Mouse (Mus musculus): Measurements from ENCODE around the gene Fmnl3. TPM values are rescaled to one million over a fixed set of nuclear protein-coding genes. Genes with fewer than 3 reads are reported as not detected.

Gene Fmnl3
- polyA plus RNA-seq, 1 experiment from 2014 or later, result 14.1 TPM

DNA sequence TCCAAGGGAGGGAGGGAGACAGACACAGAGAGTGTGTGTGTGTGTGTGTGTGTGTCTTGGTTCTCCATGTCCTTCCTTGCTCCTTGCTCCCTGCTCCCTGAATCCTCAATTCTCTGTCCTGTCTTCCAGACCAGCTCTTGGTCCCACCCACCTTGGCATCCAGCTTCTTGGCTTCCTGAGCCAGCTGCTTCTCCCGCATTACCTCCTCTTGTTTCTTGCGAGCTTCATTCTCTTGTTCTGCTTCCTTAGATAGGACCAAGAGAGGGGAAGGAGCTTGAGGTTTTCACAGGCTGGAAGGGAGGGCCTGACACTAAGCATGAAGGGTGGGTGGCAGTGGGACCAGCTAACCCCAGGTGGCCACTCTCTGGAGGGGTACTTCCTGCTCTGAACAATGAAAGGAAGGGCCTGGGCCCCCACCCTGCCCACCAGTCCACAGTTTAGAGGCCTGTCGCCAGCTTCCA is 50.8 kb downstream of the Fmnl3 start:
- Histone ChIP-seq H3K27ac (no peak overlapping the region), H3K36me3 (replicated peaks) (peaks cover 93% of the 10 kb centered on the region), H3K4me1 (no peaks in the 10 kb centered on the region), H3K4me2 (no peak overlapping the region), H3K9me3 (no peaks in the 10 kb centered on the region), H3K27me3 (no peaks in the 10 kb centered on the region), H3K4me3 (replicated peaks) (no peak overlapping the region), H3K9ac (no peak overlapping the region)
- WGBS, result 74% methylated on average over 3 of the region's 3 CpGs
- ATAC-seq (ENCODE audit: low FRiP score), result no peak

DNA sequence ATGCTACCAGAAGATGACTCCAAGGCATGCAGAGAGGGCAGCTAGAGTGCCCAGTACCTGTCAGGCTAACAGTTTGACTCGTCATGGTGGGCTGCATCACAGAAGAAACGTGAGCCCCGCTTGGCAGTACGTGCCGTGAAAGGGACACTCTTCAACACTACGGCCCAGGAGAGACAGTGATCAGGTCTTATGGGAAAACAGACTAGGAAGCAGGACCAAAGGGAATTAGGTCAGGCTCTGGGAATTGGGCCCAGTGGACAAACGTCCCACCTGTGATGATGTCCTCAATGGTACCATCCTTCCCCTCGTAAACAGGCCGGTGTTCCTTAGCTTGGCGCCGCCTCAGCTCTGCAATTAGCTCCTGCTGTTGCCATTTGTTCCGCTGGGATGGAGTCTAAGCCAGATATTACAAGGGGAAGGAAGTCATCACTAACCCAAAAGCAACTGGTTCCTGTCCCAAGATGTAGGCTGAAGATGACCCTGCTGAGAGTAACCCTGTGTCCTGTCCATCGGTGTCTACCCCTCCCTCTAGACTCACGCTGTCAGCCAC is 51.3 kb downstream of the Fmnl3 start:
- H3K36me3 ChIP-seq (replicated peaks), result peaks cover 96% of the 10 kb centered on the region
- no peak for ATAC-seq (ENCODE audit: low FRiP score)
- no peak overlapping the region for H3K27ac ChIP-seq
- H3K4me2 ChIP-seq, result no peak overlapping the region
- H3K4me3 ChIP-seq (replicated peaks), result no peak overlapping the region
- H3K9ac ChIP-seq, result no peak overlapping the region
- 92% methylated on average over 14 of the region's 14 CpGs for WGBS
- H3K4me1 ChIP-seq, result no peaks in the 10 kb centered on the region
- no peaks in the 10 kb centered on the region for H3K27me3 ChIP-seq
- no peaks in the 10 kb centered on the region for H3K9me3 ChIP-seq

DNA sequence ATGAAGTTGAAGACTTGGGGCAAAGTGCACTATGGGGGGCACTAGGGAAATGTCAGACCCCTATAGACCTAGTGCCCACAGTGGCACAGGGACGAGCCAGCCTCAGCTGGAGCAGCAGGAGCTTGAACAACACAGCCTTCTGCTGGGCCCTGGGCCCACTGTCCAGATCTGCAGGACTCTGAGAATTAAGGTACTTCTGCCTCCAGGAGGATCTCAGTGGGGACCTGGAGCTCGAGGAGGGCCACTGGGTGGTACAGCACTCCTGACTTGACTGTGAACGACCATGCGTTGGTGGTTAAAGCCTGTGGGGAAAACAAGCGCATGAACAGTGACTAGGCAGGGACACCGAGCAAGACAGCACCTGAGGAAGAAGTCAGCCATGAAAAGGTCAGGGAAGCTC is 52.2 kb downstream of the Fmnl3 start:
- WGBS, result 88% methylated on average over 6 of the region's 6 CpGs
- peak overlapping the region; percentile 42; the same call in 1 of the 2 replicates for H3K27ac ChIP-seq
- no peak for ATAC-seq (ENCODE audit: low FRiP score)
- H3K36me3 ChIP-seq (replicated peaks), result peaks cover 96% of the 10 kb centered on the region
- H3K9ac ChIP-seq, result no peak overlapping the region
- H3K4me3 ChIP-seq (replicated peaks), result no peak overlapping the region
- no peaks in the 10 kb centered on the region for H3K4me1 ChIP-seq
- no peaks in the 10 kb centered on the region for H3K9me3 ChIP-seq
- no peaks in the 10 kb centered on the region for H3K27me3 ChIP-seq
- no peak overlapping the region for H3K4me2 ChIP-seq

DNA sequence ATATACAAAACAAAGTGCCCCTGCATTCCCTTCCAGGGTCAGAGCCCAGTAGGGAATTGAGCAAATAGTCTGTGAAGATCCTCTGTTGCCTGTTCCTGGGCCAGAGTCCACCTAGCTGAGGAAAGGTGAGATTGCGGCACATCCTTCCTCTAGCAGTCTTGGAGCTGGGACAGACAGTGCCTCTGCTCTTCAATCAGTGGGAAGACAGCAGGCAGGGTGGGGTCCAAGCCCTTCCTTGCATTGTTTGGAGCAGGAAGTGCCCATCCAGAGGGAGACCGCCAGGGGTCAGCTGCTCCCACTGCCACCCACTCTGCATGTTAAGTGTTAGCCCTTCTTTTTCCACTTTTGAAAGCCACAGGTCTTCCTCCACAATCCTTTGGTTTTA is 53.0 kb downstream of the Fmnl3 start:
- Histone ChIP-seq H3K4me3 (replicated peaks) (no peak overlapping the region), H3K4me1 (no peaks in the 10 kb centered on the region), H3K36me3 (replicated peaks) (peaks cover 95% of the 10 kb centered on the region), H3K9ac (no peak overlapping the region), H3K4me2 (no peak overlapping the region), H3K27ac (peak overlapping the region; percentile 42; the same call in 1 of the 2 replicates), H3K27me3 (no peaks in the 10 kb centered on the region), H3K9me3 (no peaks in the 10 kb centered on the region)
- 87% methylated on average over 2 of the region's 2 CpGs for WGBS
- ATAC-seq (ENCODE audit: low FRiP score), result no peak

DNA sequence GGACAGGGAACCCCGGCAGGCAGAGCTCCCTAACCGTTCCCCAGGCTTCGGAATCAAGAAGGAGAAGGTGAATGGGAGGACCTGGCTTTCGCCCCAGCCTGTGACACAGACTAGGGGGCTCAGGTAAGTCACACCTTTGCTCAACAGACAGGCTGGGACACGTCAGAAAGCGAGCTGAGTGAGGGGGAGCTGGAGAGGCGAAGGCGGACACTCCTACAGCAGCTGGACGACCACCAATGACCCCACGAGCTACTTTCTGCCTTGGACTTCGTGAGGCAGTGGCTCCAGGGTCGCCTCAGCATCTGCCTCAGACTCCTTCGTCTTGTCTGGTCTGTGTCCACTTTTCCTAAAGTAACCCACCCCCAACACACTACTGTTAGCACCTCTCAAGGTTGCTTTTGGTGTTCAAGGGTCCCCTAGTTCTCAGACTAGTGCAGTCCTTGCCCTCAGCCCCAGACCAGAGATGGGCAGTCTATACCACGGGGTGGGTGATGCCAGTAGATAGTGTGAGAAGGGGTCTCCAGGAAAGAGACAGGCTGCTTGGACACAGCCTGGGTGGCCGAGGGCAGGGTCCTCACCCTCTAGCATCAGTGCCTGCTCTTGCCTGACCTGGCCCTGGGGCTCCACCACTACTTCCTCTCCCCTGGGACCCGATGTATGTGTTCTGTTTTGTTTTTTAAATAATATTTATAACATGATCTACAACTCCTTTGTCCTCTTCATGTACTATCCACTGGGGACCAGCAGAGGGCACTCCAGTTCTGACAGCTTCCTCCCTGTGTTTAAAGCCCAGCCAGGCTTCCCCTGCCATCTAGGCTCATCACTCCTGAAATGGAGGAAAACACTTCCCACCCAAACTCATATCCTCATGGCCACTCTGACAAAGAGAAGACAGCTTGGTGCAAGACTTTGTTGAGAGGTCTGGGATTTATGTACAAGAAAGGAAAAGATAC is 53.7 kb downstream of the Fmnl3 start:
- Histone ChIP-seq H3K4me1 (no peaks in the 10 kb centered on the region), H3K27ac (peak overlapping the region; percentile 79), H3K4me2 (no peak overlapping the region), H3K9ac (0 out of 2 replicates have a peak overlapping the region, but pooled peaks have one; percentile 13), H3K9me3 (no peaks in the 10 kb centered on the region), H3K36me3 (replicated peaks) (peaks cover 94% of the 10 kb centered on the region), H3K27me3 (no peaks in the 10 kb centered on the region), H3K4me3 (replicated peaks) (no peak overlapping the region)
- 85% methylated on average over 16 of the region's 16 CpGs for WGBS
- ATAC-seq (ENCODE audit: low FRiP score), result peak; percentile 37

DNA sequence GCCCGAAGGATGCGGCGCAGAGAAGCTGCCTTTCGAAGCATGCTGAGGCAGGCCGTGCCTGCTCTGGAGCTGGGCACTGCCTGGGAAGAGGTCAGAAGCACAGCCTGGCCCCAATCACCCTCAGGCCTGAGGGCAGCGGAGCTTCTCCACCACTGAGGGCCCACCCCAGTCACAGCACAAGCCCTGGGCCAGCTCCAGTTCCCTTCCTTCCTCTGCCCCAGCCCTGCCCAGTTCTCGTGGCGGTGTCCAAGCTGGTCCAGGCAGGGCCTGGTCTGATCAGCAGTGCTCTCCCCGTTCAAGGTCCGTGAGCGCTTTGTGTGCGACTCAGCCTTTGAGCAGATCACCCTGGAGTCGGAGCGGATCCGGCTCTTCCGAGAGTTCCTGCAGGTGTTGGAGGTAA is 55.4 kb downstream of the Fmnl3 start:
- Histone ChIP-seq H3K27ac (no peak overlapping the region), H3K4me2 (no peak overlapping the region), H3K4me1 (no peaks in the 10 kb centered on the region), H3K36me3 (replicated peaks) (peaks cover 96% of the 10 kb centered on the region), H3K4me3 (replicated peaks) (no peak overlapping the region), H3K9me3 (no peaks in the 10 kb centered on the region), H3K27me3 (no peaks in the 10 kb centered on the region), H3K9ac (no peak overlapping the region)
- 93% methylated on average over 16 of the region's 16 CpGs for WGBS
- no peak for ATAC-seq (ENCODE audit: low FRiP score)

DNA sequence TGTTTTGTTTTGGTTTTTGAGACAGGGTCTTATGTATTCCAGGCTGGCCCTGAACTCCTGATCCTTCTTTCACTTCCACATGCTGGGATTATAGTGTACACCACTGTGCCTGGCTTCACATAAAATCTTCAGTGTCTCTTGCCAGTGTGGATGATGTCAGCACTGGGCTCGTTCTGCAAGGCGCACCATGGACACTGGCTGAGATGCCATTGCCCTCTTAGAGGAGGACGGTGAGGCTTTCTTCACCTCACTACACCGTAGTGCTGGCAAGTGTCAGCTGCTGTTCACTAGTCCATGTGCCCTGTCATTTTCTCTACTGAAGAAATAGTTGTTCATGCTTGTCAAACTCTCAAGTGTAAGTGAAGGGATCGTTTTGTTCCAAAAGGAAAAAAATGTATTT is 59.7 kb downstream of the Fmnl3 start:
- no peaks in the 10 kb centered on the region for H3K4me1 ChIP-seq
- H3K4me3 ChIP-seq (replicated peaks), result no peak overlapping the region
- H3K9ac ChIP-seq, result no peak overlapping the region
- H3K4me2 ChIP-seq, result no peak overlapping the region
- peaks cover 98% of the 10 kb centered on the region for H3K36me3 ChIP-seq (replicated peaks)
- H3K27me3 ChIP-seq, result no peaks in the 10 kb centered on the region
- no peak for ATAC-seq (ENCODE audit: low FRiP score)
- WGBS, result 96% methylated on average over 5 of the region's 5 CpGs
- H3K9me3 ChIP-seq, result no peaks in the 10 kb centered on the region
- no peak overlapping the region for H3K27ac ChIP-seq

DNA sequence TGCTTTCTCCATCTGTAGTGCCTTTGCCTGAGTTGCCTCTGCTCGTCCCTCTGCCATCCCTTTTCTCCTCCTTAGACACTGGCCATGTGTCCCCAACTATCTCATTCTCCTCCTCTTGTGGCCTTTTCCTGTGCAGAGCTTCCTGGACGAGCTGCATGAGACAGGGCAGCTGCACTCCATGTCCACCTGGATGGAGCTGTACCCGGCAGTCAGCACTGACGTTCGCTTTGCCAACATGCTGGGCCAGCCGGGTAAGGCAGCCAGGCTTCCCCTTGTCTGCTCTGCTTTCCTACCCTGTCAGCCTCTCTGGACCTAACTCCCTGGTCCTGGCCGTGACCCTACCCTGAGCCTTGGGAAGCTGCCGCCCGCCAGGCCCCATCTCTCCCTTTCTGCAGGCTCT is 60.7 kb downstream of the Fmnl3 start:
- H3K9ac ChIP-seq, result no peak overlapping the region
- no peak overlapping the region for H3K4me2 ChIP-seq
- H3K27me3 ChIP-seq, result no peaks in the 10 kb centered on the region
- WGBS, result 90% methylated on average over 9 of the region's 9 CpGs
- no peaks in the 10 kb centered on the region for H3K4me1 ChIP-seq
- peaks cover 98% of the 10 kb centered on the region for H3K36me3 ChIP-seq (replicated peaks)
- ATAC-seq (ENCODE audit: low FRiP score), result no peak
- H3K9me3 ChIP-seq, result no peaks in the 10 kb centered on the region
- H3K4me3 ChIP-seq (replicated peaks), result no peak overlapping the region
- no peak overlapping the region for H3K27ac ChIP-seq

DNA sequence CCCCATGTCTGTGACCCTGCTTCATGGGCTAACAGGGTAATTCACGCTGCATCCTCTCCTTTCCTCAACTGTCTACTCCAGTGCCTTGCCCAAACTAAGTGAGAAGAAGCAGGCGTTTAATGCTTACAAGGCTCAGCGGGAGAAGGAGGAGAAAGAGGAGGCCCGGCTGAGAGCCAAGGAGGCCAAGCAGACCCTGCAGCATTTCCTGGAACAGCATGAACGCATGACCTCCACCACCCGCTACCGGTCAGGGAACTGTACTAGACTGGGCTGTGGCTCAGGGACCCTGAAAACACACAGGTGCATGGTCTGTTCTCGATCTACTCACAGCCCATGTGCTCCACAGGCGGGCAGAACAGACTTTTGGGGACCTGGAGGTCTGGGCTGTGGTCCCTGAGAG is 62.8 kb downstream of the Fmnl3 start:
- Histone ChIP-seq H3K36me3 (replicated peaks) (peaks cover 90% of the 10 kb centered on the region), H3K27ac (no peak overlapping the region)
- ATAC-seq (ENCODE audit: low FRiP score), result no peak

DNA sequence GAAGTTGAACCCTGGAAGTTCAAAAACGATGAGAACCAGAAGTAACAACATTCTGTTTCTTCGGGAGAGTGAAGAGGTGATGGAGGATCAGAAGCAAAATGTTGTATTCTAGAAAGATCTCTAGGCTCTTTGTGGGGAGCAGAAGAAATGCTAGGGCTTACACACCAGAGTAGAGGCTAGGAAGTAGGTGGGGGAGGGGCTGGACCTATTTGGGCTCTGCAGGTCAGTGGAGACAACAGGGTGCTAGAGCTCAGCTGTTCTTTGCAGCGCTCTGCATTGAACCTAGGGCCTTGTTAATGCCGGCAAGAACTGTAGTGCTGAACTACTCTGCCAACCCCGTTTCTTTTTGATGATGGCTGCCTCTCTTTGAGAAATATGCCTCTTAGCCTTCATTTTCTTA is 74.1 kb downstream of the Fmnl3 start:
- Histone ChIP-seq H3K9me3 (no peaks in the 10 kb centered on the region), H3K27me3 (no peaks in the 10 kb centered on the region), H3K4me1 (peaks cover 19% of the 10 kb centered on the region), H3K27ac (peak overlapping the region; percentile 93; the same call in 1 of the 2 replicates), H3K36me3 (replicated peaks) (0 out of 2 replicates have a peak, but pooled peaks cover 8% of the 10 kb centered on the region), H3K9ac (no peak overlapping the region), H3K4me3 (replicated peaks) (peak overlapping the region; percentile 66), H3K4me2 (peak overlapping the region; percentile 63)
- 33% methylated on average over 5 of the region's 5 CpGs for WGBS
- no peak for ATAC-seq (ENCODE audit: low FRiP score)

More for the DNA sequence above, 62.8 kb downstream of the Fmnl3 start:
- H3K9me3 ChIP-seq, result no peaks in the 10 kb centered on the region
- 92% methylated on average over 9 of the region's 9 CpGs for WGBS
- H3K9ac ChIP-seq, result no peak overlapping the region
- H3K27me3 ChIP-seq, result no peaks in the 10 kb centered on the region
- no peaks in the 10 kb centered on the region for H3K4me1 ChIP-seq
- H3K4me2 ChIP-seq, result no peak overlapping the region
- H3K4me3 ChIP-seq (replicated peaks), result no peak overlapping the region

DNA sequence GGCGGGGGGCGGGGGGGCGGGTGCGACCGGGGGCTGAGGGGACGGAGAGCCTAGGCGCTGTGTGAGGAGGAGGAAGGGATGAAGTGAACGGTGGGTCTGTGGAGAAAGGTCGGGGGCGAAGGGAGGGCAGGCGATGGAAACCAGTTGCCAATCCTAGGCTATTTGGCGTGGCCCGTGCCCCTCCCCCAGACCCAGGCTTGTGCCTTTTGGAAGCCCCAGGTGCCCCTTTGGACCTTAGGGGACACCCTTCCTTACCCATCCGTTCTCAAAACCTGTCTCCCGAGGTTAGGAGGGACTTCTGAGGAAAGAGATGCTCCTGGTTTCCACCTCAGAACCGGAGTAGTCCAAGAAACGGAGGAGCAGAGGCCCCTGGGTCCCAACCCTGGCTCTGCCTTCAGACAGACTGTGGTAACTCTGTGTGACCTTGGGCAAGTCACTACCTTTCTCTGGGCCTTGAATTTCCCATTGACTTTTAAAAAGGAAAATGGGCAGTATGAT is 74.7 kb downstream of the Fmnl3 start, which contains the start of gene Fam186b:
Gene Fam186b, minus strand, starts transcription at position 405 of the 498 bp plus-strand sequence.
- Histone ChIP-seq H3K4me1 (peaks cover 19% of the 10 kb centered on the region), H3K4me2 (peak within 1 kb of the TSS; percentile 63), H3K9ac (peak within 1 kb of the TSS; percentile 80), H3K27me3 (no peaks in the 10 kb centered on the region), H3K36me3 (replicated peaks) (0 out of 2 replicates have a peak, but pooled peaks cover 8% of the 10 kb centered on the region), H3K27ac (peak within 1 kb of the TSS; percentile 93), H3K9me3 (no peaks in the 10 kb centered on the region), H3K4me3 (replicated peaks) (peak within 1 kb of the TSS; percentile 66)
- ATAC-seq (ENCODE audit: low FRiP score), result peak; percentile 62
- WGBS, result under 1% methylated on average over 14 of the region's 17 CpGs

DNA sequence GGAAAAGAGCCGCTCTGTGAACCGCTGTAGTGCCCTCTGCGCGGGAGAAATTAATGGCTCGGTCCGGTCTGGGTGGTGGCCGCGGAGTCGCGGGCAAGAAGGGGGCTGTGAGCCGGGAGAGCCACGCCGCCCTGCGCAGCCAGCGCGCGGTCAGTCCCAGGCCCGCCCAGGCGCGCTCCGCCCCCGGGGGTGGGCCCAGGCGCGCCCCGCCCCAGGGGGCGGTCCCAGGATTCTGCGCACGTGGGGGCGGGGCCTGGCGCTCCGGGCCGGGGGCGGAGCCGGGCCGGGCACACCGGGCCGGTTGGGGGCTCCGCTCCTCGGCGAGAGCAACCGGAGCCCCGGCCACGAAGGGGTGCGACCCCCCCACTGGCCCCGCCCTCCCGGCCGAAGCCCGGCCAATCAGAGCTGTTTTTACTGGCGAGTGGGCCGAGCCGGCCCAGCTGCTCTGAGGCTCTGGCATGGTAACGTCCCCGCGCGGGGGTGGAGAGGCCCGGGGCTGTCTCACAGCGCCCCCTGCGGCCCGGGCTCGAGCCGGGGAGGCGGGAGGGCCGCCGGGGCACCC is 75.4 kb downstream of the Fmnl3 start, which contains the start of gene Prpf40b:
Gene Prpf40b, plus strand, starts transcription at position 275 of the 562 bp plus-strand sequence.
- Histone ChIP-seq H3K4me2 (peak within 1 kb of the TSS; percentile 63), H3K4me3 (replicated peaks) (peak within 1 kb of the TSS; percentile 66), H3K9me3 (no peaks in the 10 kb centered on the region), H3K27ac (peak within 1 kb of the TSS; percentile 93), H3K9ac (peak within 1 kb of the TSS; percentile 80), H3K4me1 (peaks cover 19% of the 10 kb centered on the region), H3K36me3 (replicated peaks) (0 out of 2 replicates have a peak, but pooled peaks cover 2% of the 10 kb centered on the region), H3K27me3 (no peaks in the 10 kb centered on the region)
- ATAC-seq (ENCODE audit: low FRiP score), result peak; percentile 97
- WGBS, result 1% methylated on average over 44 of the region's 64 CpGs
